Comparison of ENCODE assay signal across 15 mouse cellular contexts in genomic region chr7:89282664-89283063, GRCm38 (mm10).
DNase-seq lines count a peak whose midpoint lies in the region; ATAC-seq lines count a peak whose summit lies in the region.
"Had no signal": no experiment of that assay in that cellular context is flagged by ENCODE, and none has a peak within 500 bp of the region (broad histone marks: within the 10 kb centered on the region; RNA-seq: fewer than 3 reads in every experiment).

No protein-coding gene starts in this region.

- peak; percentile 11 for DNase-seq in cerebellum, adult 11 months
- DNase-seq in cerebellum, adult 8-10 months, result no peak
- DNase-seq in cerebellum, adult 11-12 months, result peak; percentile 30
- peak; percentile 31 to 35 for DNase-seq in cerebellum, postnatal 36 days
- peak; percentile 13 to 35 for DNase-seq in kidney, postnatal 4 days
- DNase-seq in left cerebral cortex, postnatal 14 days (ENCODE audit: low spot score in 2 of 2), result no peak
- DNase-seq: embryo, embryonic 11 days; forebrain, postnatal 0 days; gastrocnemius, adult 2 months; heart, postnatal 14 days; right cerebral cortex, adult 18-20 months; thymus, postnatal 14 days had no signal

- intact Hi-C loops in left cerebral cortex, postnatal 14 days (cut with DNase I), result no loop called here

- no peak for ATAC-seq in CD4-positive, CD25-positive, alpha-beta regulatory T cell, adult 4 months
- ATAC-seq: forebrain, postnatal 0 days; inflammation-experienced regulatory T-cells, adult 6 months; midbrain, embryonic 13.5 days had no signal

Comparison
In these comparisons a context has a peak if more than half of its experiments do, and no peak if none do; other contexts are left out.
1. DNase-seq: peak in cerebellum, adult 11 months (single experiment), cerebellum, adult 11-12 months (single experiment), cerebellum, postnatal 36 days (2 of 2) and kidney, postnatal 4 days (2 of 2); none in cerebellum, adult 8-10 months (single experiment) and left cerebral cortex, postnatal 14 days (0 of 2).